Mouse (Mus musculus) cerebellum, adult 9-11 months (tissue): ENCODE measurements around the gene Amy2a5.
"Not testable (repeated sequence)": the region's sequence is repeated elsewhere in the genome, so short reads cannot be mapped to it uniquely, and the experiment has no call there.

Source experiments
- DNase-seq: peaks from one replicate; pipeline ENCODE4 v3.0.0; 2022

Gene Amy2a5

GRCm38 (mm10) chr3:113258737-113259136 is at the start of gene Amy2a5:
TSS of gene Amy2a5 (minus strand) at chr3:113258837.
- DNase-seq: not testable (repeated sequence)

DNA sequence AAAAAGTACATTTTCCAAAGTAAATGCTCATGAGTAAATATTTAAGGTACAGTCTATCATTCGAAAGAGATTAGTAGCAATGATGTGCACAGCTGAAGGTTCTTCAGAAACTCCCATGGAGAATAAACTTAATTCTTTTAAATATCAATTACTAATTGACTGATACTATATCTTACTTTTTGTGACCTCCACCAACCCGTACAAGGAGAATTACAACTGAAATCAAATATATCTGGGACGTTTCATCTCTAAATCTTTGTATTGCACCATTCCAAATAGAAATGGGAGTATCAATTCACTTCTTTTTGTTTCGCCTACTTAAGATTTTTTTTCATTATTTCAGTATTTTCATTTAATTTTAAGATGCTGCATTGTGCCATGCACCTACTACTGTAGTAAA is 32.7 kb upstream of the Amy2a5 start, which contains the start of gene Amy2a4:
Amy2a4 (minus strand) TSS at position 101 of the 400 bp plus-strand sequence.
- DNase-seq: not testable (repeated sequence)

DNA sequence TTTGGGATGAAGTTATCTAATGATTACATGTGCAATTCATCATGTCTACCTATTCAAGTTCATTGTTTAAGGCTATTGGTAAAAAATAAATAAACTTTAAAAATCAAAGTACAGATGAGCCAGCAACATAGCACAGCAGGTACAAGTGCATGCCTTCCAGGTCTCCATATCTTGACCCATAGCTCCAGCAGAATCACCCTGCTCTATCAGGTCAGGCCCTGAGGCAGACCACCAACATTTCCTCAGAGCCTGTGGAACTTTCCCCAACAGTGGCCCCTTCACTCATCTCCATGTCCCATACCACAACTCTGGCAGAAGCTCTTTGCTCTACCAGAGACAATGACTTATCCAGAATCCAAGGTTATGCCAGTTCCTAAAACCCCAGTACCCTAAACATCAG is 21.6 kb upstream of the Amy2a5 start:
- not testable (repeated sequence) for DNase-seq

DNA sequence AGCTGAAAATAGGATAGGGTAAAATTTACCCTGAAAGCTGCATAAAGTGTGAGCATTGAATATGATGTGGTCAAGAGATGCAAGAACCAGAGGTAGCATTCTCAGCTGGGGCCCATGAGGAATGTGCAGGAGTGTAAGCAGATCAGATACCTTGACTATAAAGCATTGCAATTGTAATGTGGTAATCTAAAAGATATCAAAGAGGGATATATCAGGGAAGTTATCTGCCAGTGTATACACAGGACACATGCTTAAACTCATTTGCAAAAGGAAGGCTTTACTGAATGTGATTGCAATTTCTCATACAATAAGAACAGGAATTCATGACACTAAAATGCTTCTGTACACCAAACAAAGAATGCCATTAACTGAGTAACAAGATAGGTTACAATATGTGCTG is 20.9 kb upstream of the Amy2a5 start:
- not testable (repeated sequence) for DNase-seq

DNA sequence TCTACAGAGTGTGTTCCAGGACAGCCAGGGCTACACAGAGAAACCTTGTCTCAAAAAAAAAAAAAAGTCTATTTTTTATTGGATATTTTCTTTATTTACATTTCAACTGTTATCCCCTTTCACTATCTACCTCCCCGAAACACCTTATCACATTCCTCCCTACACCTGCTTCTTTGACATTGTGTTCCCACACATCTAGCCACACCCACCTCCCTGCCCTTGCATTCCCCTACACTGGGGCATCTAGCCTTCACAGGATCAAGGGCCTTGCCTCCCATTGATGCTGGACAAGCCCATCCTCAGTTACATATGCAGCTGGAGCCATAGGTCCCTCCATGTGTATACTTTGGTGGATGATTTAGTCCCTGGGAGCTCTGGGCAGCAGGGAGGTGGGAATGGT is 31.5 kb downstream of the Amy2a5 start:
- no peak for DNase-seq
